Mouse (Mus musculus) cerebellum, adult 9-11 months (tissue): ENCODE measurements around the gene Sash1.

Experiments used
- DNase-seq: peaks from one replicate; pipeline ENCODE4 v3.0.0; 2022

Gene Sash1

GRCm38 (mm10) chr10:8885630-8886527 lies at the start of gene Sash1:
Sash1 (minus strand) TSS chr10:8886070.
- peak; percentile 44 for DNase-seq

- DNase-seq, result no peak
These were observed 49.7 kb upstream of the Sash1 start for GRCm38 (mm10) chr10:8935601-8936000.

GRCm38 (mm10) chr10:8933451-8934372 lies 47.8 kb upstream of the Sash1 start:
- no peak for DNase-seq

GRCm38 (mm10) chr10:8931548-8932240 lies 45.8 kb upstream of the Sash1 start:
- no peak for DNase-seq

GRCm38 (mm10) chr10:8930672-8931071 lies 44.8 kb upstream of the Sash1 start:
- no peak for DNase-seq

- DNase-seq, result no peak
These were observed 43.1 kb upstream of the Sash1 start for GRCm38 (mm10) chr10:8928775-8929647.

- DNase-seq, result no peak
These were observed 42.4 kb upstream of the Sash1 start for GRCm38 (mm10) chr10:8928261-8928660.

GRCm38 (mm10) chr10:8926906-8927305 lies 41.0 kb upstream of the Sash1 start:
- DNase-seq, result no peak

- DNase-seq, result no peak
These were observed 40.4 kb upstream of the Sash1 start for GRCm38 (mm10) chr10:8926295-8926694.

- DNase-seq, result no peak
These were observed 39.4 kb upstream of the Sash1 start for GRCm38 (mm10) chr10:8925299-8925698.

GRCm38 (mm10) chr10:8921098-8921693 lies 35.3 kb upstream of the Sash1 start:
- DNase-seq, result no peak

- DNase-seq, result no peak
These were observed 31.9 kb upstream of the Sash1 start for GRCm38 (mm10) chr10:8917798-8918197.

- no peak for DNase-seq
These were observed 31.5 kb upstream of the Sash1 start for GRCm38 (mm10) chr10:8917350-8917749.

GRCm38 (mm10) chr10:8915755-8916154 lies 29.9 kb upstream of the Sash1 start:
- DNase-seq, result no peak

- DNase-seq, result no peak
These were observed 28.0 kb upstream of the Sash1 start for GRCm38 (mm10) chr10:8913904-8914303.

- DNase-seq, result no peak
These were observed 26.9 kb upstream of the Sash1 start for GRCm38 (mm10) chr10:8912706-8913275.

- DNase-seq, result no peak
These were observed 26.3 kb upstream of the Sash1 start for GRCm38 (mm10) chr10:8912213-8912612.

- DNase-seq, result no peak
These were observed 24.5 kb upstream of the Sash1 start for GRCm38 (mm10) chr10:8910237-8910990.

GRCm38 (mm10) chr10:8903086-8903485 lies 17.2 kb upstream of the Sash1 start:
- DNase-seq, result no peak

- DNase-seq, result no peak
These were observed 16.5 kb upstream of the Sash1 start for GRCm38 (mm10) chr10:8902412-8902811.
